Mouse (Mus musculus): ENCODE data around the gene Chtf18. TPM values are rescaled to one million over a fixed set of nuclear protein-coding genes. Genes with fewer than 3 reads are reported as not detected.

The Chtf18 gene
- 10.9 TPM for total RNA-seq (2023)

DNA sequence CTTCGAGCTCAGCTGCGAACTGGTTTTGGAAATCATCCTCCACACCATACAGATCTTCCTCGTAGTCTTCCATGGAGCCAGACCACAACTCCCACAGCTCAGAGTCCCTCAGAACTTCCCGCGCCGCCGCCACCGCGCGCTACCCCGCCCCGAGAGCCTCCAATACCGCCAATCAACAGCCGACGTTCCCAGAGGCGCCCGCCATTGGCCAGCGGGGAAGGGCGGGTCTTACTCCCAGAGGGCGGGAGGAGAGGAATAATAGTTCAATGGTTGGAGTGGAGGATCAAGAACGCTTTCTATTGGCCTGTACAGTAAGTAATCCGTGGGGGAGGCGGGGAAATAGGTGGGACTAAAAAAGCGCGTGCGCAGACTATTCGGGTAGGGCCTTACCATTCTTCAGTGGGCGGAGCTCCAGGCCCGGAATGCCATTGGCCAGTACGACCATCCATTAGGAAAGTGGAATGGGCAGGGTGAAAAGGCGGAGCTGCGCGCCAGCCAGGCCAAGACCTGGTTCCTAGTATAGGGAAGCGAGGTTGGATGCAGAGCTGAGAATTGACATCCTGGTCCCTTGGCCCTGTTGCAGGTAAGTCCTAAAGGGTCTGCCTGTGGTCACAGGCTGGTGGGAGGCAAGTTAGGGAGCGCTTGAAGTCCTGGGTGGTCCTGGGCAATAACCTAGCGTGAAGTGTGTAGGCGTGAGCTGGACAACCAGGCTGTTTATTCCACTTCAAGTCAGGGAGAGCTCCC lies at the start of gene Chtf18, which contains the start of gene Rpusd1:
Gene Chtf18 (minus strand): TSS at position 155 of the 744 bp plus-strand sequence.
Gene Rpusd1 (plus strand): TSS at position 406 of the 744 bp plus-strand sequence.

DNA sequence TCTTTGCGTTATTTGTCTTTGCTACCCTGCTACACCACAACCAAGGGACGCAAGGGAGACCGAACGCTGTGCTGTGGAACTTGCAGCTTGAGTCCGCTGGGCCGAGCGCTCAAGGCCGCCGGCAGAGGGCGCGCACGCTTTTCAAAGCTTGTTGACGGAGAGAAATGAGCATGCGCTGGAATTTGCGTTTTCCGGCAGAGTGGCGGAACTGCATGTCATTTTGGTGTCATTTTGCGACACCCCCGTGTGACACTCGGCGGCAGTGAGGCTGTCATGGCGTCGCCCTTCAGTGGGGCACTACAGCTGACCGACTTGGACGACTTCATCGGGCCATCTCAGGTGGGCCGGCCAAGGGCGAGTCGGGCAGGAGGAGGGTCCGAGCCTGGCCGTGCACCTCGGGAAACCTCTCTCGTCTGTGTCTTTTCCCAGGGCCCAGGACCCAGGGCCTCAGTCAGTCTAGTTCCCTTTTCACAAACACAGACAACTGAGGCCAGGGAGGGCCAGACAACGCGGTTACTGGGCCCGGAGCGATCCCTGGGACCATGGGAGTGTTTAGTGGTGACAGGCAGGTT lies 46.4 kb upstream of the Chtf18 start, which contains the start of gene Narfl:
Gene Narfl (plus strand): TSS at position 228 of the 572 bp plus-strand sequence.

DNA sequence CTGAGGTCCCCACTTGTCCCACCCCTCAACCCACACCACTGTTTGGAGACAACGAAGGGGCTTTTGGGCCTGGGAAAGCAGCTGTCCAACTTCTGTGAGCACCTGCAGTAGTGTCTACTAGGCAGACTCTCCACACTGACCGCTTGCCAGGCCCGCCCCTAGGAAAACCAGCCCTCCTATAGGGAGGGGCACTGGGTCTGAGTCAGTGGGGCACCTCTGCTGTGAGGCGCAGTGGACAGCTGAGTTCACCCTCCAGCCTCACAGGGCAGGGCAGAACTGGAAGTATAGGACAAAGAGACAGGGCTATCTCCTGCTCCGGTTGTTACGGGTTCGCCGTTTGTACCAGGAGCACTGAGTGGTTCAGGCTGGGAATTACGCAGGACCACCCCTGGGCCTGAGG lies 27.0 kb upstream of the Chtf18 start, which contains the start of gene Msln:
Gene Msln (minus strand): TSS at position 138 of the 400 bp plus-strand sequence.

DNA sequence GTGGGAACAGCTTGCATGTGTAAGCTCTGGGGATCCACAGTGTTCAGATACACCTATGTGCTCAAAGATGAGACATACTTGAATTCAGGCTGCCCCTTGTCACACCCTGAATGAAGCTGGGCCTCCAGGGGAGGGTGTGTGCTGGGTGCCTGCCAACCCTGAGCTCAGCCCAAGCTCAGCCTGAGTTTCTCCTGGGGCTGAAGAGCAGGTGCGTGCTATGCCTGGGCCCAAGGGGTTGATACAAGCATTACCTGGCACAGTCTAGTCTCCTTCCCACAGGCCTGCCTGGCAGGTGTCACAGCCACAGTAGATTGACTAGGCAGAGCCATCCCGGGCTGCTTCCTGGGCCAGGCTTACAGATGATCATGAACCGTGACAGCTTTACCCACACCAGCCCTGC lies 8.5 kb upstream of the Chtf18 start, which contains the start of gene Mslnl:
Gene Mslnl (plus strand): TSS at position 298 of the 400 bp plus-strand sequence.

DNA sequence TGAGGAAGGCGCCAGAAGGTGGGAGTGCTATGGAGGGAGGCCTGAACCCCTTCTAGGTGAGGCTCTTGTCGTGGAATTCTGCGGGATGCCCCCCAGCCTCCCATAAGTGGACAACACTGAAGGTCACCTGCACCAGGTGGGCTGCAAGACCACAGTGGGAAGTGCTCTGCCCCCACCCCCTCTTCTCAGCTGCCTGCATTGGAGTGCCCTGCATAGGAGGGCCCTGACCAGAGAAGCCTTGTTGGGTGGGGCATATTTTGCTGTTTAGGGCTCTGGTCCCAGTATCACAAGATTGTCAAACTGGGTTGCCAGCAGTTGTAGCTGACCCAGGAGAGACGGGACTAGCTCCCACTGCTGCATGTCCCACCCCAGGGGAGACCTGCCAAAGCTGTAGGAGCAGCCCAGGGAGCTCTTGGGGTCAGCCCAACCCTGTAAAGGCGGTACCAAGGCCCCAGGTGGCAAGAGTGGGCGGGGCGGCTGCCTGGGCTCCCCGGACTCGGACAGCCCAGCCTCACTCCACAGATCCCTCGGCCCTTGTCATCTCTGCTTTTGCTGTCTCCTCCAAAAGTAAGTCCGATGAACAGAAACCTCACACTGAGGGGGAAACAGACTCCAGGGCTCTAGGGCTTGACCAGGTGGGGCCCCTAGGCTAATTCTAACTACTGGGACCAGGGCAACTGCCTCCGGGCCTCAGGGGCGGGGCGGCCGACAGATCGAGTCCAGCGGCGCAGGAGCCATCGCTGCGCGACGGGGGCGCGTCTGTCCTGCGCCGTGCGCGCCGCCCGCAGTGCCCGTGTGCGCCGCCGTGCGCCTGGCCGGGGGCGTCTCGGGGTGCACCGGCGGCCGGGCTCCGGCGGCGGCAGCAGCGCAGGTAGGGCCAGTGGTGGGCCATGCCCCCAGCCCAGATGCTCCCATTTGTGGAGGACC lies 10.2 kb downstream of the Chtf18 start, which contains the start of gene Gng13:
Gene Gng13 (plus strand): TSS at position 461 of the 927 bp plus-strand sequence.

Other genes starting within 250 kb of the Chtf18 start
- gene Sstr5, start 230.1 kb downstream of the Chtf18 start, total RNA-seq (2023), result not detected
- 0.43 TPM for gene Sox8, start 156.7 kb downstream of the Chtf18 start, total RNA-seq (2023)
- 33.3 TPM for gene Lmf1, start 148.3 kb downstream of the Chtf18 start, total RNA-seq (2023)
- gene Gng13, start 10.2 kb downstream of the Chtf18 start, total RNA-seq (2023), result not detected
- 4.2 TPM for gene Rpusd1, start 251 bp upstream of the Chtf18 start, total RNA-seq (2023)
- gene Mslnl, start 8.6 kb upstream of the Chtf18 start, total RNA-seq (2023), result not detected
- gene Msln, start 27.0 kb upstream of the Chtf18 start, total RNA-seq (2023), result not detected
- gene Narfl, start 46.4 kb upstream of the Chtf18 start, total RNA-seq (2023), result 26.5 TPM
- gene Haghl, start 58.3 kb upstream of the Chtf18 start, total RNA-seq (2023), result 21.2 TPM
- gene Ccdc78, start 59.2 kb upstream of the Chtf18 start, total RNA-seq (2023), result not detected
- 44.7 TPM for gene Fam173a, start 65.5 kb upstream of the Chtf18 start, total RNA-seq (2023)
- gene AC134908.4, start 68.2 kb upstream of the Chtf18 start, total RNA-seq (2023), result not detected
- gene Metrn, start 69.7 kb upstream of the Chtf18 start, total RNA-seq (2023), result 22.7 TPM
- gene Fbxl16, start 81.7 kb upstream of the Chtf18 start, total RNA-seq (2023), result not detected
- gene Wdr24, start 96.2 kb upstream of the Chtf18 start, total RNA-seq (2023), result 22.7 TPM
- 32.0 TPM for gene Jmjd8, start 101.4 kb upstream of the Chtf18 start, total RNA-seq (2023)
- 61.9 TPM for gene Stub1, start 106.0 kb upstream of the Chtf18 start, total RNA-seq (2023)
- gene Rhbdl1, start 109.9 kb upstream of the Chtf18 start, total RNA-seq (2023), result 7.2 TPM
- gene Gm20683, start 114.3 kb upstream of the Chtf18 start, total RNA-seq (2023), result 9.9 TPM
- gene Rhot2, start 117.4 kb upstream of the Chtf18 start, total RNA-seq (2023), result 72.3 TPM
- 28.9 TPM for gene Wdr90, start 134.1 kb upstream of the Chtf18 start, total RNA-seq (2023)
- gene Mcrip2, start 141.3 kb upstream of the Chtf18 start, total RNA-seq (2023), result 8.2 TPM
- 29.2 TPM for gene Mettl26, start 147.7 kb upstream of the Chtf18 start, total RNA-seq (2023)
- 5.9 TPM for gene Wfikkn1, start 153.4 kb upstream of the Chtf18 start, total RNA-seq (2023)
- 23.6 TPM for gene Rab40c, start 192.3 kb upstream of the Chtf18 start, total RNA-seq (2023)
- 55.6 TPM for gene Pigq, start 217.5 kb upstream of the Chtf18 start, total RNA-seq (2023)
- not detected for gene Nhlrc4, start 217.5 kb upstream of the Chtf18 start, total RNA-seq (2023)
- gene A930017K11Rik, start 225.1 kb upstream of the Chtf18 start, total RNA-seq (2023), result not detected

Data from CD8-positive naive resting alpha-beta T cell, adult 57 days (primary cell).